Mouse (Mus musculus): ENCODE results near the gene Sh2b1.
"Not testable (repeated sequence)": the region's sequence is repeated elsewhere in the genome, so short reads cannot be mapped to it uniquely, and the experiment has no call there.

The Sh2b1 gene

GRCm38 (mm10) chr7:126474993-126475581 lies at the start of gene Sh2b1:
Gene Sh2b1 (minus strand): TSS chr7:126475424.
- DNase-seq (ENCODE audit: low spot score in 2 of 2), result peak; percentile 79 to 81

- no peak for DNase-seq (ENCODE audit: low spot score in 2 of 2)
Measured at GRCm38 (mm10) chr7:126523316-126523715, 48.1 kb upstream of the Sh2b1 start.

DNA sequence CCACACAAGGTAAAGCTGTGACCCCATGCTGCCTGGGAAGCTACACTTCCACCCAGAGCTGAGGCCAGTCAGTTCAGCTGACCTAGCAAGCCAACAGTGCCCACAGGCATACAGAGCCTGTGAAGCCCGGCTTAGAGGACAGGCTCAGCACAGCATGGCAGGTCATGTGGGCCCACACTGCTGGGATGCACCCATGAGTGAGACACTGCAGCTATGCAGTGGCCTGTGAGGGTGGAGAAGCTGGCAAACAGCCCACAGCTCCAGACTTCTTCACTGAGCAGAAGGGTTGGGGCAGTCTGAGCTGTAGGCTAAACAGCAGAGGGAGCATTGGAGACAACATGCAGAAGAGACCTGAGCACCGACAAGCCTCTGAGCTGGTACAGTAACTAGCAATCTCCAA lies 44.3 kb upstream of the Sh2b1 start:
- no peak for DNase-seq (ENCODE audit: low spot score in 2 of 2)

DNA sequence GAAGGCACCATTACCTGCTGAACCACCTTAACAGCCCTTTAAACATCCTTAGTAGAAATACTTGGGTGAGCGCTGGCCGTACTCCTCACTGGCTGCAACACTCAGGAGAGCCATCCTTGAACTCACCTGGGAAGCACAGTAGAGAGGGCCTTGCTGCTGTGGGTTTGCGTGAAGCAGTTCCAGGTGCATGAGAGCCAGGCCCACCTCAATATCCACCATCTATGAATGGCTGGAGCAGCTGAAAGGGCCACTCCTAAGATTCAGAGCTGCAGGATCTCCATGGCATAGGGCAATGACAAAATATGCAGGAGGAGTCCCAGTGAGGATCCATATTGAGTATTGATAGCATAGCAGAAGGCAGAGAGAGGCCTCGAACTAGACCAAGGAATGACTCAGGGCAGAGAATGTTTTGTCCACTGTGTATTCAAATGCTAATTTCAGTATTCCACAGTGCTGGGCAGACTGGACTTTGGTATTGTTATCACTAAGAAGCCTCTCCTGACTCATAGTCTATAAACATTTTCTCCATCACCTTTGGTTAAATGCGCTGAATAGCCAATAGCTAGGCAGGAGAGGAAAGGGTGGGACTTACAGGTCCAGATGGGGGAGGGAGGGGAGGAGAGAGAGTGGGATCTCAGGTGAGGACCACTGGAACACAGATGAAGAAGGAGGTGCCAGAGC lies 43.2 kb upstream of the Sh2b1 start:
- DNase-seq (ENCODE audit: low spot score in 2 of 2), result no peak

- no peak for DNase-seq (ENCODE audit: low spot score in 2 of 2)
Measured at GRCm38 (mm10) chr7:126511287-126511686, 36.1 kb upstream of the Sh2b1 start.

- no peak for DNase-seq (ENCODE audit: low spot score in 2 of 2)
Measured at GRCm38 (mm10) chr7:126507126-126507778, 32.0 kb upstream of the Sh2b1 start.

GRCm38 (mm10) chr7:126504913-126505312 lies 29.7 kb upstream of the Sh2b1 start:
- no peak for DNase-seq (ENCODE audit: low spot score in 2 of 2)

GRCm38 (mm10) chr7:126503273-126503878 lies 28.2 kb upstream of the Sh2b1 start, which contains the start of gene Atxn2l:
Gene Atxn2l (minus strand): TSS chr7:126503437.
- DNase-seq (ENCODE audit: low spot score in 2 of 2), result peak; percentile 97

- peak in 1 of 2 experiments; percentile 79 for DNase-seq (ENCODE audit: low spot score in 2 of 2)
Measured at GRCm38 (mm10) chr7:126502751-126503150, 27.5 kb upstream of the Sh2b1 start.

GRCm38 (mm10) chr7:126502023-126502741 lies 27.0 kb upstream of the Sh2b1 start:
- peak; percentile 81 to 88 for DNase-seq (ENCODE audit: low spot score in 2 of 2)

GRCm38 (mm10) chr7:126501684-126502022 lies 26.4 kb upstream of the Sh2b1 start:
- DNase-seq (ENCODE audit: low spot score in 2 of 2), result no peak

DNA sequence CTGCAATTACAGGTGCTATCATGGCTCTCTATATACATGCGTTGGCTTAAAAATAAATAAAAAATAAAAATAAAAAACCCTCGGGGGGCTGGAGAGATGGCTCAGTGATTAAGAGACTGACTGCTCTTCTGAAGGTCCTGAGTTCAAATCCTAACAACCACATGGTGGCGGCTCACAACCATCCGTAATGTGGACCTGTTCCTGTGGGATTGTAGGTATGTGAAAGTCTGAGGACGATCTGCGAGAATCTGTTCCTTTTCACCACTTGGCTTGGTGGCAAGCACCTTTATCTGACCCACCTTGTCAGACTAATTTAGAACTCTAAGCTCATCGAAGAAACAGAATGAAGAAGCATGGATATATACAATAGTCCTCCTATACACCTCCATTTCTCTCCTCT lies 24.2 kb upstream of the Sh2b1 start:
- no peak for DNase-seq (ENCODE audit: low spot score in 2 of 2)

DNA sequence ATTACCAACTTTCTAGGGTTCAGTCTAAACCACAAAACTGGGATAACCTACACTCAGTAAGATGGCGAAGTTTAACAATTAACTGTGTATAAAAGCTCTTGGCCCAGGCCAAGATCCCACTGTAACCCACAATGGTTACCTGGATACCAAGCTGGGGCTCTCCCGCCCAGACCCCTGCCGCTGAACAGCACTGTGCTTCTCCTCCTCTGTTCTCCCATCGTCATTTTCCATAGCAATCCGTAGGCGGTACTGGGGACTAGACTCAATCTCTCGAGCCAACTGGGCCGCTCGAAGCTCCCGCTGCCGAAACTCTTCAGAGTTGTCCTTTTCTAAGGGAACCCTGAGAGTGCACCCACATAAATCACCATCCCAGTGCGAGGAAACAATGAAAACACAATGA lies 22.7 kb upstream of the Sh2b1 start:
- no peak for DNase-seq (ENCODE audit: low spot score in 2 of 2)

DNA sequence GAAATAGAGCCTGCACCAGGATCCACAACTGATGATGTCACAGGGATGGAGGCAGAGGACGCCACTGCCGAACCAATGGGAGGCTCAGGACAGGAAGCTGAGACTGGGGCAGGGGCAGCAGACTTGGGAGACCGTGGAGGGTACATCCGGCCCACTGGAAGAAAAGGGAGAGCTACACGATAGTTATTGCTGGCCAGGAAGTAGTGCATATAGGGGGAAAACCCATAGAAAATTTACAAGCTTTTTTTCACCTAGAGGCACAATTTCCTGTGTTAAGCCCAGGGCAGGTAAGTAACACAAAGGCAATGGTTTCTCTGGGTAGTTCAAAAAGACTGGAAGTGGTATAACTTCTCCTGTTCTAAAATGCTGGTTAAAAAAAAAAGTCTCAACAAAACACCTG lies 21.3 kb upstream of the Sh2b1 start:
- no peak for DNase-seq (ENCODE audit: low spot score in 2 of 2)

DNA sequence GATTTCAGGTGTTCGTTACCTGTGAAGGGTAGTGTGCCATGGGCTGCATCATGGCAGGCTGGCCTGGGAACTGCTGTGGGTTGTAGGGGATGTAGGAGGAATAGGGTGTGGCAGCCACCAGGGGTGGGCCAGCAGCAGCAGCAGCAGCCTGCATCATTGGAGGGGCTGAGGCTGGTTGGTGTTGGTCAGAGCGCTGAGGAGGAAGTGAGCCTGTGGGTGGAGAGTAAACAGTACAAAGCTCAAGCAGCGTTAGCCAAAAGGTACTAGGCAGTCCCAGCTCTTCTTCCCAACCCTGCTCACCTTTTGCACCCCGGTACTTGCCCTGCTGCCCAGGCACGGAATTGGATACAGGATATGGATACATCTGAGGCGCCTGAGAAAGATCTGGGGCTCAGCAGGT lies 18.9 kb upstream of the Sh2b1 start:
- no peak for DNase-seq (ENCODE audit: low spot score in 2 of 2)

DNA sequence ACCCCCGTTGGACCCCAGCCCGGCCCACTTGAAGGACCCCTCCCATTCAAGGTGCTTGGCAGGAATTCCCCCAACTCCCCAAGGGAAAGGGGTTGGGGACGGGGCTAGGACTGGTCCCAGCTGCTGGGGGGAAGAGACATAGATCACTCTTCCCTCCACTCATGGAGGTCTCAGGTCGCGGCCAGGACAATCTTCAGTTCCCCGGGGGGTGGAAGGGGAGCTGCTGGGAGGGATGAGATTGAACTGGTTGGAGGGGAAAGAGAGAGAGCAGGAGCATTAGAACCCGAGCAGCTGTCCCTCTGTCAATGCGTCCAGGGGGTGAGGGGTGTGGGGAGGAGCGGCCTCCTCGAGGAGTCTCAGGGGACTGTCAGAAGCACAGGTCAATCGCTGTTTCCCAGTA lies 16.7 kb upstream of the Sh2b1 start:
- no peak for DNase-seq (ENCODE audit: low spot score in 2 of 2)

DNA sequence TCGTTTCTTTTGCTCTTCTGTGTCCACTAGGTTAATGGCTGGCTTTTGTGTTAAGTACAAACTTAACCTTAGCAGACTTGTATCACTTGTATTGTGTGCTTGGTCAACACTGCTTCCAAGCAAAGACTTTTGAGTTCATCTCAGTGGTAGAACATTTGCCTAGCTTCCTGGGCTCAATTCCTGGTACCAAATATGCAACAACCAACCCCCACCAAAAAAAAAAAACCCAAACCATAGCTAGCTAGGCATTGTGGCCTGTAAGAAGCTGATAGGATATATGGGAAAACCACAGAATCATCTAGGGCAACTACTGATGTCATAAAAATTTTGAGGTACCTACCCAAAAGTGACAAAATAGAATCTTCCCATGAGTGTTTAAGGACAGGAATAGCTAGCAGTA lies 15.8 kb upstream of the Sh2b1 start:
- DNase-seq (ENCODE audit: low spot score in 2 of 2), result no peak

- not testable (repeated sequence) for DNase-seq (ENCODE audit: low spot score in 2 of 2)
Measured at GRCm38 (mm10) chr7:126487617-126488385, 12.6 kb upstream of the Sh2b1 start.

GRCm38 (mm10) chr7:126487052-126487483 lies 11.8 kb upstream of the Sh2b1 start, which contains the start of gene Tufm:
Gene Tufm (plus strand): TSS chr7:126487361.
- DNase-seq (ENCODE audit: low spot score in 2 of 2), result peak; percentile 86 to 96

- peak; percentile 76 to 87 for DNase-seq (ENCODE audit: low spot score in 2 of 2)
Measured at GRCm38 (mm10) chr7:126482392-126482871, 7.2 kb upstream of the Sh2b1 start.

- DNase-seq (ENCODE audit: low spot score in 2 of 2), result no peak
Measured at GRCm38 (mm10) chr7:126481699-126482098, 6.5 kb upstream of the Sh2b1 start.
